Mouse (Mus musculus) kidney, adult 18-20 months (tissue): ENCODE results near the gene Reep6.
"Not testable (repeated sequence)": the region's sequence is repeated elsewhere in the genome, so short reads cannot be mapped to it uniquely, and the experiment has no call there.

Experiments used
- DNase-seq: peaks from one replicate; pipeline ENCODE4 v3.0.0; 2021

Gene Reep6

DNA sequence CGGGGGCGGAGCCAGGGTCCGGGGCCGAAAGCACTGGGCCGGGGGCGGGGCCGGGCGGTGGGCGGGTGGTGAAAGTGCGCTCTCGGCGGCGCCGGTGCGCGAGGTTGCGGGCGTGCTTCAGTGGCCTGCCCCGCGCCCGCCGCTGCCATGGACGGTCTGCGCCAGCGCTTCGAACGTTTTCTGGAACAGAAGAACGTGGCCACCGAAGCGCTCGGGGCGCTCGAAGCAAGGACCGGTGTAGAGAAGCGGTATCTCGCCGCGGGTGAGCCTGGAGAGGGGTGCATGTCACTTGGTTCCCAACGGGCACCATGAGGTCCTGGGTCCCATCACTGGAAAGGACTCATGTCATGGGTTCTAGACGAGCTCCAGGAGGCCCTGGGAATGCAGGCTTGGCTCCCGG lies 331 bp downstream of the Reep6 start:
- no peak for DNase-seq

DNA sequence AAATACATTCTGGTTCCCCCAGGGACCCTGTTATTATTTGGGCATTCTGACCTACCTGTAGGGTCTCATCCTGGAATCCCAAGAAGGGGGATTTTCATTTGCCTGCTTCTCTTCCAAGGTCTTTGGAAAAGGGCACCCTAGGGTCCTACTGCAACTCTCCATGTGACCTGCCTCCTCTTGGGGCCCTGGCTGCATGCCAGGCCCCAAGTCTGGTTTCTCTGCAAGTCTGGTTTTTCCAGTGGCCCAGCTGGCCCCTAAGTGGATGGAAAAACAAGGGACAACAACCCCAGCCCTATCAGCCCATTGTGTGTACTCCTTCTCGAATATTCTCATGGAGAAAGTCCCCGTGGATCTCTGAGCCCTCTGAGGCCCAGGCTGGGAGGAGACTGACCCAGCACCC lies 1.1 kb downstream of the Reep6 start:
- no peak for DNase-seq

DNA sequence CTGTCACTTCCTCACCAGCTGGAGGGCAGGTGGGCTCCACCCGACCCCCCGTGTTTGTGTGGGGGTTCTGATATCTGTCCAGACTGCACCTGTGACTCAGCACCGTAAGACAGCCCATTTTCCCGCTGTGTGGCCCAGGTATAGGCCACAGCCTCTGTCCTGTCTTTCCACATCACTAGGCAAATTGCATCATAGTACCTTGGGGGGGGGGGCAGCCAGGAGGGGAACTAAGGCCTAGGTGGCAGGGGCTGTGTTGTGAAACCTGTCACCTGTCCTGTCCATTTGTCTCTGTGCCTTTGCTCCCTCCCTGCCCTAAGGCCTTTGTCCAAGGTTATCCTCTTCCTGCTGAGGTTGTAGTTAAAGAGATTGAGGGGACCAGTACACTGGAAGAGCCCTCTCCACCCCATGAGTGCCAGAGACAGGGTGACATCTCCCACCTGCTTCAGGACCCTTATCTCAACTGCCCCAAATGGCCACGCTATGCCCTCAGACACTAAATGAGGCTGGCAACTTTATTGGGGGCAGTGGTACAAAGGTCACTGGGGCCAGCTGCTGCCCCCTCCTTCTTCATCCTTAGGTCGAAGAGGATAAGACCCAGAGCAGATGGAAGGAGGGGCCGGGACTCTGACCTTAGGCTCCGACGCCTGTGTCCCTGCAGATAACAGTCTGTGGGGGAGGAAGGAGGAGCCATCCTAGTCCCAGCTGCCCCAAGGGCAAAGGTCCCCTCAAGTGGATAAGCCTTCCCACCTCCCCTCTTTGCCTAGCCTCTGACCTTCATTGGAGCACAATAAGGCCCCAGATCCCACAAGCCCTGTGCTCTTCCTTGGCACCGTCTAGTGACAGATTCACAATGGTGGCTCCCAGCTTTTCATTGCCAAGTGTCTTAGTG lies 2.1 kb downstream of the Reep6 start:
- no peak for DNase-seq

- DNase-seq, result no peak
Observed at GRCm38 (mm10) chr10:80332525-80332989, 2.8 kb downstream of the Reep6 start.

DNA sequence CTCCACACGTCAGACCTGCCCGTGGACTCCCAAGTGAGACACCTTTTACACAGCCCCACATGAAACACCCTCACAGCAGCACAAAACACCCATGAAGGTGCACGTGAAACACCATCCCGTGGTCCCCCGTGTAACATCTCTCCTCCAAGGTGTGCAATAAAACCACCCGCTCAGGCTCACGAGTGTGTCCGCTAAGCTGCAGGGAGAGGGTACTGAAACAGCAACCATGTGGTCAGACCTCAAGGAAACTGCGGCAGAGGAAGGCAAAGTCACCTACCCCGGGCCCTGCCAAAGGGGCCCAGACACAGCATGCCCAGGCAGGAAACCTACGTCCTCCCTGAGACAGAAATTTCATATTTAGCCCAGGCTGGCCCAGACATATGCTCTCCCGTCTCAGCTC lies 6.5 kb downstream of the Reep6 start:
- DNase-seq, result no peak

DNA sequence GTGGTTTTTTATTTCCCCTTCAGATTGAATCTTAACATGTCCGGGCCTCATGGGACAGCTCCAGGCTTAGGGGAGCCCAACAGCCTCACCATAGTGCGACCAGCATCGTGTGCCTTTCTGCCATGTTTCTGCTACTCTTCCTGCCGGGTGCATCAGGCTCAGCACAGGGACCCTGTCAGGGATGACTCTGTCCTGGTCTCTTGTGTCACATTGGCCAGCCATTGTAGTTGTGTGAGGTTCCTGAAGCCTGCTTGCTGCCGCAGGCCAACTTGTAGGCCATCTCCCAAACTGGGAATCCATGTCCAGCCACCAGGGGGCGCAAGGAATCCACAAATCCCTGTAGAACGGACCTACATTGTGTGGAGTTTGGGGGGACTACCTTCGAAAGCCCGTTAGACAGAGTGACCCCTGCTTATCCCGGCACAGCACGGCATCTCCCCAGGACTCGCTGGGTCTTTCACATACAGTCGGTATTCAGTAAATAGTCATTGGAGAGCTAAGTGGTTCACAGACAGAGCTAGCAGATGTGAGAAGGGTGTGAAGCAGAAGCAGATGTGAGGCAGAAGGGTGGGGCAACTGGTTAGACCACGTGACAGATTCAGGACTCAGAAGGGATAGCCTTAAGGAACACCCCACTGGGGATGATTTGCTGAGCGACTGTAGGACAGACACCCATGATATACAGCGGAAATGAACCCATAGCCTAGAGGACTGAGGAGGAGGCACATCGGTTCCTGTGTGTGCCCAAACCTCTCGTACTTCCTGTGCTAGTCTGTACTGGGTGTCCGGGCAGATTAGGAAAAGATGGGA lies 10.4 kb downstream of the Reep6 start:
- peak; percentile 89 for DNase-seq

GRCm38 (mm10) chr10:80341026-80341425 lies 11.3 kb downstream of the Reep6 start:
- peak; percentile 10 for DNase-seq

DNA sequence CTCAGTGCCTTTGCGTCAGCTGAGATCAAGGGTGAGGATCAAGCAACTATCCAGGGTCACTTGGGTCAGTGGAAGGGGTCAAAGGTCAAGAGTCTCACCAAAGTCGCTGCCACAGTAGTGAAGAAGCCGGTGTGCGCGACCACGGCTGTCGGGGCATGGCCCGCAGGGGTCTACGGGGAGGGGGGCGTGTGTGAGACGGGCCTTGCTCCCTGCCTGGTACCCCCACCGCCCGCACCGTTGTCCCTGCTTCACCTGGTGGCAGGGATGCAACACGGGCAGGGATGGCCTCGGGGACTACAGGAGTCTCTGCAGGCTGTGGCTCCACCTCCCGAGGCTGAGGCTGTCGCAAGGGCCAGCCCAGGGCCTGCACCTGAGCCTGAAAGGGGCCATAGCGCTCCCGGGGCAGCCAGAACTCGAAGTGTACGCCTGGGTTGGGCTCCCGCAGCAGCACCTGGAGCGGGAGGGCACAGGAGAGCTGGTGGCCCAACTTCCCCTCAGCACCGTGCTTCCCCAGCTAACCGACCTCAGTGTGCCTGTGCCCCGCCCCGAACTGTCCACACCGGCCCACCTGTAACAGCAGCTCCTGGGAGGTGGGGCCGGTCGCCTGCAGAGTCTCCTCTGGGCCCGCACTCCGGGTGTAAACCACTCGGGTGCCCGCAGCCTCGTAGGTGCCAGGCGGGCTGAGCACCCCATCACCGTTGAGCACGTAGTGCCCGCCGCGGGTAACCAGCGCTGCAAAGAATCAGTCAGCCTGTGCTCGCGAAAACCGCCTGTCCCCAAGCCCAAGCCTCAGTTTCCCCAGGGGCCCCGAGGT lies 11.9 kb downstream of the Reep6 start:
- DNase-seq, result no peak

DNA sequence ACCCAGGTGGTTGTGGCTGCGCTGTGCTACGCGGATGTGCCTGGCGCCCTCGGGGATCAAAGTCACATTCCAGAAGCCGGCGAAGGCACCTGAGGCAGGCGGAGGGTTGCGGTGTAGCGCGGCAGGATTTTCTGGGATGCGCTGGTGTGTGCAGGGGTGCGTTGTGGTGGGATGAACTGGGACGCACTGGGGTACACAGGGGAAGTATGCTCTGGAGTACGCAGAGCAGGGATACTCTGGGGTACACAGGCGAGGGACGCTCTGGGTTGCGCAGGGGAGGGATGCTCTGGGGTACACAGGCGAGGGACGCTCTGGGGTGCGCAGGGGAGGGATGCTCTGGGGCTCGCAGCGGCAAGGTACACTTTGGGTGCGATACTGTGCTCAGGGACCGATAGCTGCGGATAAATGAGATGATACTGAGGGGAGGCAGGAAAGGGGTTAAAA lies 12.6 kb downstream of the Reep6 start:
- no peak for DNase-seq

DNA sequence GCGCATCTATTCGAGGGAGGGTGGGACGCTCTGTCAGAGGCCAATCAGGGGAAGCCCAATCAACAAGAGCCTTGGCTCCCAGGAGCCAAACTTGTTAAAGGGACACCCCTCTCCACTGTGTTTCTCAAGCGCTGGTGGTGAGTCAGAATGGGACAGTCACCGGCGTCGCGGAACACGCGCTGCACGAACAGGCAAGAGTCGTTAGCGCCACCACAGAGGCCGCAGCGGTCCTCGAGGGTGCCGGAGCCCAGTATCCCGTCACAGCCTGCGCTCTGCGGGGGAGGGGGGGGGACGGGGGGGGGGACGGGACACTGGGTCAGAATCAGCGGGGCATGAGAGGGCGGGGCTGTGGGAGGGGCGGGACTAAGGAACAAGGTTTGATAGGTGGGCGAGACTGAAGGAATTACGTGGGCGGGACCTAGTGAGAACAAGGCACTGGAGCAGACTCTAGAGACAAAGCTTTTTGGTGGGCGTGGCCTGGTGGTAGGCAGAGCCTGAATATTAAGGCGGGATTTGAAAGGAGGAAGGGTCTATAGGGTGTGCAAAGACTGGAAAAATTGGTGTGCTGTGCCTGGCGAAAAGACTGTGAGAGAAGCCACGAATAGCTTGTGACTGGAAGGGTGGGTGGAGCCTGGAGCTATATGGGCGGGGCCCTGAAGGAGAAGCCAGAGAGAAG lies 13.1 kb downstream of the Reep6 start:
- peak; percentile 39 for DNase-seq

- DNase-seq, result no peak
Observed at GRCm38 (mm10) chr10:80343425-80343895, 13.7 kb downstream of the Reep6 start.

GRCm38 (mm10) chr10:80344131-80344661 lies 14.4 kb downstream of the Reep6 start:
- DNase-seq, result peak; percentile 26

- DNase-seq, result peak; percentile 21
Observed at GRCm38 (mm10) chr10:80345122-80345521, 15.4 kb downstream of the Reep6 start.

DNA sequence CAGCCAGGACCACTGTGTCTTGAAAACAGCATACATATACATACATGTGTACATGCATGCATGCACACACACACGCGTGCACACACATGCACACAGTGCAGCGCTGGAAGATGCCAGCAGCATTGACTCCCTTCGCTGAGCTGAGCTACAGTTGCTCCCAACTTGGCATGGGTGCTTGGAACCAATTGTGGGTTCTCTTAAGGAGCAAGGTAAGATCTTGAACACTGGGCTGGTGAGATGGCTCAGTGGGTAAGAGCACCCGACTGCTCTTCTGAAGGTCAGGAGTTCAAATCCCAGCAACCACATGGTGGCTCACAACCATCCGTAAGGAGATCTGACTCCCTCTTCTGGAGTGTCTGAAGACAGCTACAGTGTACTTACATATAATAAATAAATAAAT lies 16.2 kb downstream of the Reep6 start:
- DNase-seq, result not testable (repeated sequence)

DNA sequence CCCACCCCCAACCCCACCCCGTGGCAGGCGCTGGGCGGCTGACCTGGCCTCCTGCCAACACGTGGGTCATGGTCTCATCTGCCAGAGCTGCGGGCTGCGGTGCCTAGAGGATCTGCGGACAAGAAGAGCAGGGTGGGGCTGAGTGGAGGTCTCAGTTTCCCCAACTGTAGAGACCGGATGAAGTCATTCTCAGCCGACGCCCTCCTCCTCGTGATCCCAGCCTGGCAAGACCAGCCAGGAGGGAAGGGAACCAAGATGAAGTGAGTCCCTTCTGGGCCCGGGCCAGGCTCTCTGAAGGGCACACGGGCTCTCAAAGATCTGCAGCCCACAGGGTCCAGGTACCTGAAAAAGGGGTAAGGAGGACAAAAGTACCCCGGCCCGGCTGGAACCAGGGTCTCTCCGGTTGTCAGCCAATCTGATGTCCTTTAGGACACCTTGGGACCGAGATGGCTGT lies 17.8 kb downstream of the Reep6 start:
- peak; percentile 18 for DNase-seq

GRCm38 (mm10) chr10:80348244-80348781 lies 18.6 kb downstream of the Reep6 start, which contains the start of gene Adamtsl5:
Adamtsl5 (minus strand) TSS chr10:80348412.
- peak; percentile 62 for DNase-seq

DNA sequence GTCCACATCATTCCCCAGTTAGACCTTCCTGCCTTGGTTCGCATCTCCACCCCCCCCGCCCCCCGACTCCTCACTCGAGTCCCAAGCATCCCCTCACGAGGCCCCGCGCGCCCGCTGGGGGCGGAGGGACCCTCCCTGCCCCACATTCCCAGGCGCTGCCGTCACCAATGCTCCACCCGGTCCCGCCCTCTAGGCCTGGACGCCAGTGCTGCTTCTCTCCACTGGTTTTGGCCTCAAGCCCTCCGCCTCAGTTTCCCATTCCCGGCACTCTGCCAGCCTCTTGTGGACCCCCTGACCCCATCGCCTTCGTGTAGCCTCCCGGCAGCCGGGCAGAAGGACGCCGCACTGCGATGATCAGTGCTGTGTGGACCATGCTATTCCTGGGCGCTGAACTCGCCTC lies 19.2 kb downstream of the Reep6 start:
- DNase-seq, result no peak

DNA sequence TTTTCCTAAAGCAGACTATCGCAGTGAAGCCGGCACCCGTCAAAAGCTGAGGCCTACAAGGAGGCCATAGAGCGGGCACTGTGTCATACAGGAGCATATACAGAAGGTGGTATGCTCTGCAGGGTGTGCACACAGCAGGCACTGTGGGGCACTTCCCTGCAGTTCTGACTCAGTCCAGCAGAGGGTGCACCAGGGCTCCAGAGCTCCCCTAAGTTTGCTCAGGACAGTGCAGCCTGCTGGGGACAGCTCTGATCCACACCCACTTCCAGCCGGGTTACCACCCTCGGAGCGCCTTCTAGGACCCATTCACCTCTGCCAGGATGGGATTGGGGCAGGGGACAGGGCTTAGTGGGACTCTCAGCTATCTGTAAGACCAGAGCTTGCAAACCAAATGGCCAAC lies 20.5 kb downstream of the Reep6 start:
- peak; percentile 92 for DNase-seq

DNA sequence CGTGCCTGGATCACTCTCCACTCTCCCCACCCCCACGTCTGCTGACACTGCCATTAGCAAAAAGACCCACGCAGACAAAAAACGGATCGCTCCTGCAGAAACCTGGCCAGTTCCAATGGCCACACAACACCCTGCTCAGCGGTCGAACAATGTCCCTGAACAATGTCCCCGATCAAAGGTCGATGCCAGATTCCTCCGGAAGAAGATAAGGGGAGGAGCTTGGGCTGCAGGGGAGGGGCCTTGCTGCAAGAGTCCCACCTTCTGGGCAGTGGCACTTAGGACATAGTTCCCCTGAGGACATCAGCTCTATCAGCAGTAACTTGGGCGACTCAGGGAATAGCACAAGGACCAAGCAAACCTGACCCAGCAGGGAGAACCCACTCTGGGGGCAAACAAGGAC lies 22.1 kb downstream of the Reep6 start:
- peak; percentile 63 for DNase-seq

GRCm38 (mm10) chr10:80352727-80353126 lies 23.0 kb downstream of the Reep6 start:
- DNase-seq, result no peak

DNA sequence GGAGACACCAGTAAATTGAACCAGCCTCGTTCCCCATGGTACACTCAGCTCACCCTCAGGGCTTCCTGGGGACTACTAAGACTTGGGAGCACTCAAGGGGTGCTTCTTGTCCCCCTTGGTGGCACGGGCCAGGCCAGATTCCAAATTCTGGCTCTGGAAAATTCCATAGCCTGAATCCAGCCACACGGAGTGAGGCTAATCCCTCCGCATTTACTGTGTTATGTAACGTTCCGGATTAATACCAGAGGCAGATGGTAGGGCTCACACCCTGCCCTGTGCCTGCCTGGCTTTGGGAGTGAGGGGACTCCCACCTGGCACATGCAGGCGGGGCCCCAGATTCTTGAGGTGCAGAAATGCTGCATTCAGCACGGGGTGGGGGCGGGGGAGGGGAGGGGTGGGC lies 25.7 kb downstream of the Reep6 start:
- DNase-seq, result no peak
